7 mouse cellular contexts compared by ENCODE assay signal in genomic region chr12:55835857-55836198, GRCm38 (mm10). TPM values are rescaled to one million over a fixed set of nuclear protein-coding genes. Genes with fewer than 3 reads are reported as not detected.
A peak's percentile ranks its signal among the peaks of the same experiment; 100 is the strongest.
DNase-seq lines count a peak whose midpoint lies in the region; ATAC-seq and TF ChIP-seq lines count a peak whose summit lies in the region.

No protein-coding gene starts in this region.

- H3K4me3 ChIP-seq in lung, embryonic 16.5 days (ENCODE audit: low read length): peak overlapping the region; percentile 79
- H3K4me3 ChIP-seq in forebrain, embryonic 12.5 days (replicated peaks): peak overlapping the region; percentile 80
- peak overlapping the region; percentile 85 for H3K4me3 ChIP-seq in limb, embryonic 14.5 days (replicated peaks; ENCODE audit: low read length)
- H3K4me3 ChIP-seq in stomach, embryonic 15.5 days (replicated peaks): peak overlapping the region; percentile 82

- no peaks in the 10 kb centered on the region for H3K36me3 ChIP-seq in lung, embryonic 16.5 days (ENCODE audit: control insufficient read depth, insufficient read depth, low read length)
- H3K36me3 ChIP-seq in forebrain, embryonic 12.5 days (replicated peaks): no peaks in the 10 kb centered on the region; the same call in 1 of the 2 replicates
- peaks cover 7% of the 10 kb centered on the region; the same call in 1 of the 2 replicates for H3K36me3 ChIP-seq in limb, embryonic 14.5 days (ENCODE audit: control insufficient read depth, insufficient read depth, low read length)
- no peaks in the 10 kb centered on the region for H3K36me3 ChIP-seq in stomach, embryonic 15.5 days

- no peaks in the 10 kb centered on the region for H3K9me3 ChIP-seq in lung, embryonic 16.5 days (ENCODE audit: control insufficient read depth, low read length)
- H3K9me3 ChIP-seq in forebrain, embryonic 12.5 days: no peaks in the 10 kb centered on the region
- H3K9me3 ChIP-seq in limb, embryonic 14.5 days (ENCODE audit: control insufficient read depth, low read length): no peaks in the 10 kb centered on the region
- no peaks in the 10 kb centered on the region for H3K9me3 ChIP-seq in stomach, embryonic 15.5 days

- no peak; the same call in 1 of the 2 replicates for TF ChIP-seq POLR2A in limb, embryonic 14.5 days (IDR thresholded peaks at IDR 0.05; ENCODE audit: borderline replicate concordance, extremely low read depth, insufficient read depth, insufficient read length)

- WGBS in lung, embryonic 16.5 days: 0% methylated on average over 6 of the region's 6 CpGs
- WGBS in forebrain, embryonic 12.5 days: 1% methylated on average over 6 of the region's 6 CpGs
- under 1% methylated on average over 6 of the region's 6 CpGs for WGBS in limb, embryonic 14.5 days
- WGBS in stomach, embryonic 15.5 days: 0% methylated on average over 6 of the region's 6 CpGs

- no peak for ATAC-seq in lung, embryonic 16.5 days (ENCODE audit: low read depth)
- ATAC-seq in forebrain, embryonic 12.5 days (ENCODE audit: low FRiP score): no peak
- ATAC-seq in limb, embryonic 14.5 days (ENCODE audit: low FRiP score, low read depth): no peak; the same call in 1 of the 2 replicates
- ATAC-seq in stomach, embryonic 15.5 days (ENCODE audit: insufficient read depth, low FRiP score, low read depth): no peak
- ATAC-seq in inflammation-experienced regulatory T-cells, adult 6 months: no peak

- DNase-seq in lung, postnatal 25 days (ENCODE audit: low spot score): no peak
- no peak for DNase-seq in limb, embryonic 14.5 days (ENCODE audit: low spot score)
- DNase-seq in left cerebral cortex, adult 11 months (ENCODE audit: low spot score): no peak

- H3K4me2 ChIP-seq in lung, embryonic 16.5 days (ENCODE audit: low read depth, low read length): peak overlapping the region; percentile 55
- peak overlapping the region; percentile 82 for H3K4me2 ChIP-seq in forebrain, embryonic 12.5 days
- peak overlapping the region; percentile 39 for H3K4me2 ChIP-seq in limb, embryonic 14.5 days (replicated peaks; ENCODE audit: low read depth, low read length, severe bottlenecking)
- H3K4me2 ChIP-seq in stomach, embryonic 15.5 days: peak overlapping the region; percentile 49

- H3K27me3 ChIP-seq in lung, embryonic 16.5 days (ENCODE audit: control insufficient read depth, insufficient read depth, low read depth, low read length): no peaks in the 10 kb centered on the region
- no peaks in the 10 kb centered on the region for H3K27me3 ChIP-seq in forebrain, embryonic 12.5 days
- no peaks in the 10 kb centered on the region for H3K27me3 ChIP-seq in limb, embryonic 14.5 days (ENCODE audit: control insufficient read depth, insufficient read depth, low read length)
- H3K27me3 ChIP-seq in stomach, embryonic 15.5 days (replicated peaks): no peaks in the 10 kb centered on the region

- peak overlapping the region; percentile 83 for H3K27ac ChIP-seq in lung, embryonic 16.5 days (ENCODE audit: low read length)
- H3K27ac ChIP-seq in forebrain, embryonic 12.5 days: 0 out of 2 replicates have a peak overlapping the region, but pooled peaks have one; percentile 93
- peak overlapping the region; percentile 92 for H3K27ac ChIP-seq in limb, embryonic 14.5 days (replicated peaks; ENCODE audit: low read depth, low read length)
- H3K27ac ChIP-seq in stomach, embryonic 15.5 days: peak overlapping the region; percentile 75

- H3K9ac ChIP-seq in lung, embryonic 16.5 days (ENCODE audit: low read length): peak overlapping the region; percentile 67
- 0 out of 2 replicates have a peak overlapping the region, but pooled peaks have one; percentile 82 for H3K9ac ChIP-seq in forebrain, embryonic 12.5 days
- no peak overlapping the region for H3K9ac ChIP-seq in limb, embryonic 14.5 days (ENCODE audit: low read depth, low read length, severe bottlenecking)
- no peak overlapping the region for H3K9ac ChIP-seq in stomach, embryonic 15.5 days

- peaks cover 10% of the 10 kb centered on the region for H3K4me1 ChIP-seq in lung, embryonic 16.5 days (replicated peaks; ENCODE audit: control insufficient read depth, insufficient read depth, low read length)
- H3K4me1 ChIP-seq in forebrain, embryonic 12.5 days: peaks cover 12% of the 10 kb centered on the region
- H3K4me1 ChIP-seq in limb, embryonic 14.5 days (ENCODE audit: control insufficient read depth, insufficient read depth, low read length): peaks cover 8% of the 10 kb centered on the region
- no peaks in the 10 kb centered on the region for H3K4me1 ChIP-seq in stomach, embryonic 15.5 days

RNA-seq across cellular contexts. Expression of gene Brms1l, which starts 0.3 kb away (rescaled TPM):
- polyA plus RNA-seq in lung, embryonic 16.5 days (2015; fragmentation: Nextera tagmentation; extraction: Ambion mirVana): 44.9 and 45.3 TPM in 2 replicates
- 45.0 and 47.2 TPM in 2 replicates for polyA plus RNA-seq in forebrain, embryonic 12.5 days (2016; fragmentation: Nextera tagmentation; extraction: Ambion mirVana)
- 49.6 and 81.1 TPM in 2 replicates for polyA plus RNA-seq in limb, embryonic 14.5 days (2012; rRNA removed)
- polyA plus RNA-seq in limb, embryonic 14.5 days (2014; fragmentation: Nextera tagmentation; extraction: Ambion mirVana): 33.9 and 35.9 TPM in 2 replicates
- polyA plus RNA-seq in stomach, embryonic 15.5 days (2015; fragmentation: Nextera tagmentation; extraction: Ambion mirVana): 33.7 and 34.0 TPM in 2 replicates
- polyA plus RNA-seq in inflammation-experienced regulatory T-cells, adult 6 months (2017; shearing (Covaris generic)): 10 to 100 TPM in 2 of 3 experiments, 1 to 10 TPM in 1; 9.6 to 14.3 (median 14.1) TPM

RNA-seq across cellular contexts. Expression of gene Ralgapa1, which starts 14.9 kb away (rescaled TPM):
- polyA plus RNA-seq in lung, embryonic 16.5 days (2015; fragmentation: Nextera tagmentation; extraction: Ambion mirVana): 13.6 and 13.8 TPM in 2 replicates
- polyA plus RNA-seq in forebrain, embryonic 12.5 days (2016; fragmentation: Nextera tagmentation; extraction: Ambion mirVana): 18.3 and 25.3 TPM in 2 replicates
- polyA plus RNA-seq in limb, embryonic 14.5 days (2012; rRNA removed): 58.3 and 75.8 TPM in 2 replicates
- 23.7 and 26.4 TPM in 2 replicates for polyA plus RNA-seq in limb, embryonic 14.5 days (2014; fragmentation: Nextera tagmentation; extraction: Ambion mirVana)
- polyA plus RNA-seq in stomach, embryonic 15.5 days (2015; fragmentation: Nextera tagmentation; extraction: Ambion mirVana): 15.9 and 17.7 TPM in 2 replicates
- polyA plus RNA-seq in inflammation-experienced regulatory T-cells, adult 6 months (2017; shearing (Covaris generic)): 10 to 100 TPM in 2 of 3 experiments, 1 to 10 TPM in 1; 8.2 to 21.3 (median 15.5) TPM

Comparison
In these comparisons a context has a peak if more than half of its experiments do, and no peak if none do; other contexts are left out.
1. H3K9ac ChIP-seq: peak in lung, embryonic 16.5 days (single experiment) and forebrain, embryonic 12.5 days (single experiment); none in limb, embryonic 14.5 days (single experiment) and stomach, embryonic 15.5 days (single experiment).
2. Peak in every context shown above with its lines, with median percentiles within 50 percentile points of each other: H3K27ac ChIP-seq, H3K4me2 ChIP-seq and H3K4me3 ChIP-seq.